In genomic region chr9:57541312-57541711, GRCm38 (mm10) we compare ENCODE assay signal across 8 mouse cellular contexts. TPM values are rescaled to one million over a fixed set of nuclear protein-coding genes. Genes with fewer than 3 reads are reported as not detected.
DNase-seq lines count a peak whose midpoint lies in the region; ATAC-seq lines count a peak whose summit lies in the region.

No protein-coding gene starts in this region.

- peak; percentile 54 for DNase-seq in gastrocnemius, adult 18-20 months (ENCODE audit: low spot score)
- no peak for DNase-seq in gastrocnemius, postnatal 25 days
- DNase-seq in midbrain, embryonic 10.5 days (ENCODE audit: low spot score): peak; percentile 44
- DNase-seq in T-cell, adult 2 months (ENCODE audit: low spot score): peak; percentile 46
- peak; percentile 61 for DNase-seq in forelimb bud, embryonic 11.5 days (ENCODE audit: low read depth, low spot score)

- peaks cover 27% of the 10 kb centered on the region for H3K4me1 ChIP-seq in midbrain, embryonic 10.5 days
- H3K4me1 ChIP-seq in midbrain, embryonic 15.5 days: peaks cover 28% of the 10 kb centered on the region
- peaks cover 22% of the 10 kb centered on the region for H3K4me1 ChIP-seq in forebrain, embryonic 15.5 days

- WGBS in midbrain, embryonic 10.5 days: 33% methylated on average over 1 of the region's 1 CpGs
- 6% methylated on average over 1 of the region's 1 CpGs for WGBS in midbrain, embryonic 15.5 days
- 7% methylated on average over 1 of the region's 1 CpGs for WGBS in forebrain, embryonic 15.5 days

- no peak for ATAC-seq in midbrain, embryonic 15.5 days (replicated peaks)
- peak; percentile 45 for ATAC-seq in megakaryocyte progenitor cell, adult 5-6 weeks (replicated peaks; ENCODE audit: poor library complexity)
- ATAC-seq in forebrain, embryonic 15.5 days (replicated peaks): no peak

- no peak overlapping the region for H3K9ac ChIP-seq in midbrain, embryonic 15.5 days
- no peak overlapping the region for H3K9ac ChIP-seq in forebrain, embryonic 15.5 days (replicated peaks)

- H3K4me2 ChIP-seq in midbrain, embryonic 15.5 days: no peak overlapping the region
- H3K4me2 ChIP-seq in forebrain, embryonic 15.5 days (replicated peaks): no peak overlapping the region

- no peak overlapping the region for H3K27ac ChIP-seq in midbrain, embryonic 10.5 days (replicated peaks)
- no peak overlapping the region for H3K27ac ChIP-seq in midbrain, embryonic 15.5 days
- no peak overlapping the region; the same call in 1 of the 2 replicates for H3K27ac ChIP-seq in forebrain, embryonic 15.5 days (replicated peaks)

- no peaks in the 10 kb centered on the region for H3K27me3 ChIP-seq in midbrain, embryonic 10.5 days (ENCODE audit: low read depth, poor library complexity, severe bottlenecking)
- no peaks in the 10 kb centered on the region for H3K27me3 ChIP-seq in midbrain, embryonic 15.5 days (replicated peaks)
- H3K27me3 ChIP-seq in forebrain, embryonic 15.5 days: no peaks in the 10 kb centered on the region

- H3K9me3 ChIP-seq in midbrain, embryonic 10.5 days (replicated peaks): no peaks in the 10 kb centered on the region
- no peaks in the 10 kb centered on the region for H3K9me3 ChIP-seq in midbrain, embryonic 15.5 days
- no peaks in the 10 kb centered on the region for H3K9me3 ChIP-seq in forebrain, embryonic 15.5 days

- peaks cover 78% of the 10 kb centered on the region for H3K36me3 ChIP-seq in midbrain, embryonic 10.5 days
- peaks cover 33% of the 10 kb centered on the region for H3K36me3 ChIP-seq in midbrain, embryonic 15.5 days (replicated peaks)
- H3K36me3 ChIP-seq in forebrain, embryonic 15.5 days: peaks cover 65% of the 10 kb centered on the region

- no peak overlapping the region for H3K4me3 ChIP-seq in midbrain, embryonic 10.5 days
- H3K4me3 ChIP-seq in midbrain, embryonic 15.5 days: no peak overlapping the region
- H3K4me3 ChIP-seq in forebrain, embryonic 15.5 days: no peak overlapping the region

RNA-seq across cellular contexts. Expression of gene Fam219b, which starts 4.0 kb away (rescaled TPM):
- 1 to 10 TPM; 5.6 to 6.3 TPM for total RNA-seq in gastrocnemius, adult 18-20 months (2021)
- 1 to 10 TPM; 3.3 to 5.6 TPM for total RNA-seq in gastrocnemius, postnatal 25 days (2021)
- polyA plus RNA-seq in midbrain, embryonic 10.5 days (2016; fragmentation: Nextera tagmentation; extraction: Ambion mirVana): 16.8 and 19.4 TPM in 2 replicates
- polyA plus RNA-seq in midbrain, embryonic 15.5 days (2015; fragmentation: Nextera tagmentation; extraction: Ambion mirVana): 27.7 and 28.2 TPM in 2 replicates
- total RNA-seq in megakaryocyte progenitor cell, adult 5-6 weeks (2015): 4.5 and 6.9 TPM in 2 replicates
- 9.2 and 12.8 TPM in 2 replicates for total RNA-seq in megakaryocyte progenitor cell, adult 5-6 weeks (2017)
- polyA plus RNA-seq in forebrain, embryonic 15.5 days (2015; fragmentation: Nextera tagmentation; extraction: Ambion mirVana): 24.1 and 26.2 TPM in 2 replicates

RNA-seq across cellular contexts. Expression of gene Mpi, which starts 11.3 kb away (rescaled TPM):
- total RNA-seq in gastrocnemius, adult 18-20 months (2021): 10 to 100 TPM; 75.0 to 76.2 TPM
- total RNA-seq in gastrocnemius, postnatal 25 days (2021): 10 to 100 TPM; 75.1 to 87.6 TPM
- 64.7 and 74.4 TPM in 2 replicates for polyA plus RNA-seq in midbrain, embryonic 10.5 days (2016; fragmentation: Nextera tagmentation; extraction: Ambion mirVana)
- polyA plus RNA-seq in midbrain, embryonic 15.5 days (2015; fragmentation: Nextera tagmentation; extraction: Ambion mirVana): 81.2 and 82.9 TPM in 2 replicates
- total RNA-seq in megakaryocyte progenitor cell, adult 5-6 weeks (2015): 15.5 and 21.5 TPM in 2 replicates
- 14.0 and 17.2 TPM in 2 replicates for total RNA-seq in megakaryocyte progenitor cell, adult 5-6 weeks (2017)
- polyA plus RNA-seq in forebrain, embryonic 15.5 days (2015; fragmentation: Nextera tagmentation; extraction: Ambion mirVana): 62.9 and 69.3 TPM in 2 replicates

RNA-seq across cellular contexts. Expression of gene Scamp2, which starts 19.4 kb away (rescaled TPM):
- 10 to 100 TPM; 41.8 to 43.1 TPM for total RNA-seq in gastrocnemius, adult 18-20 months (2021)
- 10 to 100 TPM; 31.3 to 36.9 TPM for total RNA-seq in gastrocnemius, postnatal 25 days (2021)
- polyA plus RNA-seq in midbrain, embryonic 10.5 days (2016; fragmentation: Nextera tagmentation; extraction: Ambion mirVana): 52.4 and 58.9 TPM in 2 replicates
- polyA plus RNA-seq in midbrain, embryonic 15.5 days (2015; fragmentation: Nextera tagmentation; extraction: Ambion mirVana): 49.6 and 50.6 TPM in 2 replicates
- 71.1 and 73.2 TPM in 2 replicates for total RNA-seq in megakaryocyte progenitor cell, adult 5-6 weeks (2015)
- total RNA-seq in megakaryocyte progenitor cell, adult 5-6 weeks (2017): 26.2 and 28.2 TPM in 2 replicates
- polyA plus RNA-seq in forebrain, embryonic 15.5 days (2015; fragmentation: Nextera tagmentation; extraction: Ambion mirVana): 57.7 and 60.5 TPM in 2 replicates

RNA-seq across cellular contexts. Expression of gene Cox5a, which starts 20.2 kb away (rescaled TPM):
- total RNA-seq in gastrocnemius, adult 18-20 months (2021): 1,000 to 10,000 TPM; 1,174 to 1,300 TPM
- 1,000 to 10,000 TPM; 1,447 to 1,511 TPM for total RNA-seq in gastrocnemius, postnatal 25 days (2021)
- 705 and 737 TPM in 2 replicates for polyA plus RNA-seq in midbrain, embryonic 10.5 days (2016; fragmentation: Nextera tagmentation; extraction: Ambion mirVana)
- 715 and 767 TPM in 2 replicates for polyA plus RNA-seq in midbrain, embryonic 15.5 days (2015; fragmentation: Nextera tagmentation; extraction: Ambion mirVana)
- total RNA-seq in megakaryocyte progenitor cell, adult 5-6 weeks (2015): 617 and 644 TPM in 2 replicates
- total RNA-seq in megakaryocyte progenitor cell, adult 5-6 weeks (2017): 85.1 and 114 TPM in 2 replicates
- polyA plus RNA-seq in forebrain, embryonic 15.5 days (2015; fragmentation: Nextera tagmentation; extraction: Ambion mirVana): 751 and 752 TPM in 2 replicates

RNA-seq across cellular contexts. Expression of gene Rpp25, which starts 37.5 kb away (rescaled TPM):
- total RNA-seq in gastrocnemius, adult 18-20 months (2021): not detected
- total RNA-seq in gastrocnemius, postnatal 25 days (2021): not detected
- polyA plus RNA-seq in midbrain, embryonic 10.5 days (2016; fragmentation: Nextera tagmentation; extraction: Ambion mirVana): 2.5 and 9.3 TPM in 2 replicates
- polyA plus RNA-seq in midbrain, embryonic 15.5 days (2015; fragmentation: Nextera tagmentation; extraction: Ambion mirVana): 29.4 TPM in 2 replicates
- 0.12 and 0.30 TPM in 2 replicates for total RNA-seq in megakaryocyte progenitor cell, adult 5-6 weeks (2015)
- 0.20 TPM in 1 of 2 replicates, not detected in the other for total RNA-seq in megakaryocyte progenitor cell, adult 5-6 weeks (2017)
- polyA plus RNA-seq in forebrain, embryonic 15.5 days (2015; fragmentation: Nextera tagmentation; extraction: Ambion mirVana): 18.8 and 19.6 TPM in 2 replicates
